Mouse (Mus musculus) left cerebral cortex, postnatal 36 days (tissue): Measurements from ENCODE around the gene Kif3b. TPM values are rescaled to one million over a fixed set of nuclear protein-coding genes. Genes with fewer than 3 reads are reported as not detected.
"Not testable (repeated sequence)": the region's sequence is repeated elsewhere in the genome, so short reads cannot be mapped to it uniquely, and the experiment has no call there.

Experiments used
- DNase-seq, 2 experiments: peaks; one replicate each; pipeline ENCODE4 v3.0.0; 2021 to 2022; ENCODE audit warnings: low spot score in 2 of 2, mixed read lengths in 1 of 2
- intact Hi-C: fragments of 180-260 bp; cut with DNase I; formaldehyde crosslinking; loops from one replicate; pipeline ENCODE4 v1.15.1; 2025
- total RNA-seq, 2 experiments: library from RNA; stranded (reverse); gene quantifications; 2 replicates each; pipeline ENCODE4 v1.2.3; 2021

The Kif3b gene
- total RNA-seq, result 10 to 100 TPM; 56.4 to 58.6 TPM

DNA sequence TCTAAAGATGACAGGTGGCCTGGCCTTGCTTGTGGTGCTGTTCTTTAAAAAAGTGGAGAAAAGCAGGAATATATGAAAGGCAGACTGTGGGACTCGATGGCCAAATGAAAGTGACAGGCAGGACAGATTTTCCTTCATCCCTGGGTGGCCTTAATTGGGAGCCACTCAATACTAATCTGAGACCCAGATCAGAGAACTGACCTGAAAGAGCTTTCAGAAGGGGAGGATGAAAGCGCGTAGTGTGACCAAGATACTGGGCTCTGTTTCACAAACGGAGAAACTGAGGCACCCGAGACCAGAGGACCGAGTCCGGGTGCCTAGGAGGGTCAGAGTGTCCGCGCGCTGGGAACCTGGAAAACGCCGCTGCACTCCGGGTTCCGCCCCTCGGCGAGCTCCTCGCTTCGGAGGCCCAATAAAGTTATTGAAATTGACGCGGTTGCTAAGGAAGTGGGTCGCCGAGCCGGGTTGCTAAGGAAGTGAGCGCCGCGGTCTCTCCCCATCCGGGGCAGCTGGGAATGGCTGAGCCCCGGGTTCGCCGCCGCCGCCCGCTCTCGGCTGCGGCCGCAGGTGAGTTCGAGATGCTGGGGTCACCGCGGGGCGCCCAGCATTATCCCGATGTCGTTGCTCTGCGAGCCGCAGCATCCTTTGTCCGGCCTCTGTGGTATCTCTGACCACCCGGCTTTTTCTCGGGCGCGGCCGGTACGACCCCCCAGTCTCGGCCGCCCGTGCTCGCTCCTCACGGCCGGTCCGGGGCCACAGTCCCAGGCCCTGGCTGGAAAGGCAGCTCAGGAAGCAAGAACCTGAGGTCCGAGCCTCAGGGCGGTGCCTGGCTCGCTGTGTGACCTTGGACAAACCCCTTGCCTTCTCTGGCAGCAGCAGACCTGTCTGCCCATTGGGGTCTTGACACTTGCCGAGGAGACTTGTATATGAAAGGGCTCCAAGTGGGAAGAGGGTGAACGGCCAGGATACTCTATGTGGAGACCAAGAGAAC, at the start of gene Kif3b:
Kif3b (plus strand) TSS at position 476 of the 991 bp plus-strand sequence.
- DNase-seq, result peak; percentile 86
- intact Hi-C loops, result no loop called here

DNA sequence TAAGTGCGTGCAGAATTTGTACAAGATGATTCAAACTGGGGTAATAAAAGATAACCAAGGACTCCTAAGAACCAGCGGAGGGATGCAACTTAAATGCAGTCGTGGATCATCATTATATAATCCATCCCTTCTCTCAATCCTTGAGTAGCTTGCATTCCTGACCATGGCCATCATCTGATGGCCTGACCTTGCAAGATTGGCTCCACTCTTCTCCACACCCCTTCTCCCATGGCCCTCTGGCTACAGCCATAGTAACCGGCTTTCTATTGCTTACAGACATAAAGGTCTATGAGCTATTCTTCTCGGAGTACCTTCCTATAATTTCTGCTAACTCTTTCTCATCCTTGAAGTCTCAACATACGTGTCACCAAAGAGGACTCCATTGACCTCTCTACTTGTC, 49.1 kb upstream of the Kif3b start:
- intact Hi-C loops, result loop anchor here (5.0 kb wide), 1 partner anchor 80 kb away; the partner anchor contains the start of gene Tm9sf4
- no peak for DNase-seq

DNA sequence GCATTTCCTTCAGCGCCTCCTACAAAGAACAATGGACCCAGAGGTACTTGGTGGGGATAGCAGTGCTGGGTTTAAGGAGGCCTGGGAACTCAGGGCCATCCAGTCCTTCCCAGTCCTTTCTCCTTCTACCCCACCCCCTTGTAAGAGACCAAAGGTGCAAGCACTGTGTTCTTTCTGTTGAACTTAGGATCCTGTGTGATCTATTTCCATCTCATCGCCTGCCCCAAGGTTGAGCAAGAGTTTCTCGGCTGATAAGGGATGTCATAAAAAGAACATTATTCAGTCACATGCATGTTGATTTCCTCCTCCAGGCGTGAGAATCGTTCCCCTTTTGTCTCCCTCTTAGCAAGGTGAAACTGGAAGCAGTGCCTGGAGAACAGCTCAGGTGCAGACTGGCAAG, 41.5 kb upstream of the Kif3b start:
- no peak for DNase-seq
- intact Hi-C loops, result no loop called here

DNA sequence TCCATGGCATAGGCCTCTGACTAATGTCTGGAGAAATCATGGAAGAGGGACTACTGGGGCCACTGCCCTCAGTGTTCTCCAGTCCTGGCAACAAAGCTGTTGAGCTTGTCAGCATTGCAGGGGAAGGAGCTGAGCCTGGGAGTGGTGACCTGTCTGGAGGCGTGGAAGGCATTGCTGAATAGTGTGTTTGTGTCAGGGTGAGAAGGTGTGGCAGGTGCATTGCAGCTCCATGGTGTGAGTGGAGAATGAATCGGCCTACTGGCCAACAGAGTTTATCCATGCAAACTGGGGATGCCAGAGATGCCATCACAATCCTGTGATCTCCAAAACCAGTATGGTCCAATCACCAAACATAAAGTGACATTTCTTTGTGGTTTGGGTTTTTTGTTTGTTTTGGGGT, 34.6 kb upstream of the Kif3b start:
- intact Hi-C loops, result no loop called here
- no peak for DNase-seq

DNA sequence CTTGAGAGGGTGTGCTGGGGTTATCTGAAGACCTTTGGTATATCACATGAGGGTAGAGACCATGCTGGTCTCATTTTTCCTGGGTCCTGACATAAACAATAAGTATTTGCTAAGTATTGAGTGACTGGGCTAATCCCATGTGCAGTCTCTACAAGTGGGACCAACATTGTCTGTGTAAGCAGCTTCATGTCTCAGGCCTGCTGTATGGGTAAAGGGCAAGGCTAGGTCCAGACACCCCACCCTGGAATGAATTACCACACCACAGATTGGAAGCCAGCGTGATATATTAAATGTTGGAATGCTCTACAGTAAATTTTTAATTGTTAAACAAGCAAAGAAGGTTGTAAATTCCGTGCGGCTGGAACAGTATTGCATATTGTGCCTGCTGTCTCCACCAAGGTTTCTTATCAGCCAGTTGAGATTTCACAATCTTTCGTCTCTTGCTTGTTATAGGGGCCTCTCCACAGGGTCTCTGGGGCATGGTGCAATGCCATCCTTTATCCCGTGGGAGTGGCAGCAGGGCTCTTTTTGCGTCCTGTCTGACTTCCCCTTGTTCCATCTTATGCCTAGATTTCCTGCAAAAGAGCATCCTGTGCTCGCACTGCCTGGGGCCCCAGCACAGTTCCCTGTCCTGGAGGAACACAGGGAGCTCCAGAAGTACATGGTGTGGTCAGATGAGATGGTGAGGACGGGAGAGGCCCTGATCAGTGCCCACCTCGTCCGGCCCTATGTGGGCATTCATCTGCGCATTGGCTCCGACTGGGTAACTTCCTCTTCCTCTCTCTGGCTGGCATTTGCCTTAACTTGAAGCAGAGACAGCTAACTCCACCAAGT, 32.0 kb upstream of the Kif3b start:
- no peak for DNase-seq
- intact Hi-C loops, result no loop called here

DNA sequence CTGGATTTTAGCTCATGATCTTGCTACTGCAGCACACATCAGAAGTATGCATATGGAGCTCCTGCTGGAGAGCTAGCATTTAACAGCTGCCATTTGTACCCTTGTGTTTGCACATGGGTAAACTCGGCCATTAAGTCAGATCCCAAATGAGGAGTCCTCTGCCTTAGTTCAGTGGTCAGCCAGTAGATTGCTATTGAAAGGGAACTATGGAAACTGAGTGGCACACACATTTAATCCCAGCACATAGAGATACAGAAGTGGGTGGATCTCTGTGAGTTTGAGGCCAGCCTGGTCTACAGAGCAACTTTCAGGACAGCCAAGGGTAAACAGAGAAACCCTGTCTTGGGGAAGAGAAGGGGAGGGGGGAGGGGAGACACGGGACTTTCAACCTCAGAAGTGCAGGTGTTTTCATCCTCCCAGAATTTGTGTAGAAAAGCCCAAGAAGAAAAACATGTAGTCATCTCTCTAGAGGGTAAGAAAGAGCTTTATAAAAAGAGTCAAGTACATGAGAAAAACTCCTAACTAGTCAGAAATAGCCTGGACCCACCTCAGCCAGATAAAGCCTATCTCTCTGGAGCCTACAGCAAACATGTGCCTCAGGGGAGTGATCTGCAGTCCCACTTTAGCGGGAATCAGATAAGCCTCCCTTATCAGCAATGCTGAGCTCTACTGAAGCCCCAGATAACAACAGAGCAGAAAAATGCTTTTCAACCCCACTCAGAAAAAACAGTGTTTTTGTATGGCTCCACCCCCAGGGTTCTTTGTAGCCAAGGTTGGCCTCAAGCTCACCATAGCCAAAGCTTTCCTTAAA, 31.1 kb upstream of the Kif3b start:
- intact Hi-C loops, result no loop called here
- DNase-seq, result no peak

DNA sequence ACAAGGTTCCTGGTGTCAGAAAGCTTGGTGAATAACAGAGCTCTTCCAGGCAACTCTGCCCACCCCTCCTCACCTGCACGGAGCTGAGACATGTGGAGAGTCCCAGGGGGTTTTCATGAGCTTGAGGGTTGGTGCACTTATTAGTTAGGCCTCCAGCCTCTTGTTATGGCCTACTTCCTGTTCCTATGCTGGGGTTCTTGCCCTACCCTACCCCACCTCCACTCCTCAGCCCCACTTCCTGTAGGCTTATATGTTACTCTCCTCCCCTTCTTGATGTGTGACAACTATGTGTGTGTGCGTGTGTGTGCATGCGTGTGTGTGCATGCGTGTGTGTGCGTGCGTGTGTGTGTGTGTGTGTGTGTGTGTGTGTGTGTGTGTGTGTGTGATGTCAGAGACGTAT, 28.2 kb upstream of the Kif3b start:
- intact Hi-C loops, result no loop called here
- DNase-seq, result no peak

DNA sequence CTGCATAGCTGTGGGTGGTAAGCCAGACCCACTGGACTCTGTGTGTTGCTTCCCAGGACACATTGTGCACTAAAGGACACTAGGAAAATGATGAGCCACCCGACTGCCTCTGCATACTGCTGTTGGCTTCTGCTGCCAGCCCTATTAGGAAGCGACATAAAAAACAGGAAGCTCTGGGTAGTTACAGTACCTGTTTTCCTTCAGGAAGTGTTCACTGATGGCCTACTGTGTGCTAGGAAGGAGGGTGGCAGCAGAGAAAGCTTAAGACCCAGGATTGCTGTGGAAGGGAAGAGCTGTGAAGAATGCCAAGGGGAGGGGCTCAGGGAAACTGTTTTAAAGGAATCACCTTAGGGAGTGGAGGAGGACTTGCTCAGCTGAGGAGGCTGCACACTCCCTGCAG, 23.9 kb upstream of the Kif3b start:
- DNase-seq, result no peak
- intact Hi-C loops, result no loop called here

DNA sequence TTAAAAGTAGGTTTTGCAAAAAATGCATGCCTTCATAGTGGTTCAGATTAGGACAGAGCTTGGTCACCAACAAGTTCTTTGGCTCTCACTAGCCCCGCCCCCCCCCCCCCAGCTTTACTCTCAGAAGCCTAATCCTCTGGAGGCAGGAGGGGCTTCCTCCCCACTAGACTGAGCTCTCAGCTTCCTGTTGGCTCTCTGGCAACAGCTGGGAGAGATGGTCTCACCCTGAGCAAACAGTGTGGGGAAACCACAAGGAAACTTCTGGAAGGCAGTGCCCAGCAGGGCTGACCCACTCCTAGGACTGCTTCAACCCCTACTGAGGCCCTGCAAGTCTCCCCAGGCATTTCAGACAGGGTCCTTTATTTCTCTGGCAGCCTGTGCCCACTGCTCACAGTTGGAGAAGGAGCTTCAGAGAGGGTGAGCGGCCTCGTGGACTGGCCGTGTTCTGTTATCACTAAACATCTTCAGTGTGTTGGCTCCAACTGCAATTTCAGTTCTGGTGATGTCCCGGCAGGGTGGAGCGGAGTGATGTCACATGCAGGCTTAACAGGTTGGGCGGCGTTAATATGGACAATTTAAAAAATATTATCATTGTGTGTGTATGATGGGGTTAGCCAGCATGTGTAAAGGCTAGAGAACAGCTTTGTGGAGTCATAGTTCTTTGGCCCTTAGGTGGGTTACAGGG, 20.8 kb upstream of the Kif3b start:
- DNase-seq, intact Hi-C loops: not testable (repeated sequence)

DNA sequence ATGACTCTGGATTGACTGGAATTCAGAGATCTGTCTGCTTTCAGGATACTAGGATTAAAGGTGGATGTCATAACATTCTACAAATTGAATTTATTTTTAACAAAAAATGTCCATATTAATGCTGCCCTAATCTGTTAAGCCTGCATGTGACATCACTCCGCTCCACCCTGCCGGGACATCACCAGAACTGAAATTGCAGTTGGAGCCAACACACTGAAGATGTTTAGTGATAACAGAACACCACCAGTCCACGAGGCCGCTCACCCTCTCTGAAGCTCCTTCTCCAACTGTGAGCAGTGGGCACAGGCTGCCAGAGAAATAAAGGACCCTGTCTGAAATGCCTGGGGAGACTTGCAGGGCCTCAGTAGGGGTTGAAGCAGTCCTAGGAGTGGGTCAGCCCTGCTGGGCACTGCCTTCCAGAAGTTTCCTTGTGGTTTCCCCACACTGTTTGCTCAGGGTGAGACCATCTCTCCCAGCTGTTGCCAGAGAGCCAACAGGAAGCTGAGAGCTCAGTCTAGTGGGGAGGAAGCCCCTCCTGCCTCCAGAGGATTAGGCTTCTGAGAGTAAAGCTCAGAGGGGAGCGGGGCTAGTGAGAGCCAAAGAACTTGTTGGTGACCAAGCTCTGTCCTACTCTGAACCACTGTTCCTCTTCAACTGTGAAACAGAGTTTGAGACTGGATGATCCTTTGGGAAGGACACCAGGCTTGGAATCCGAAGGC, 16.9 kb upstream of the Kif3b start:
- intact Hi-C loops, DNase-seq: not testable (repeated sequence)

DNA sequence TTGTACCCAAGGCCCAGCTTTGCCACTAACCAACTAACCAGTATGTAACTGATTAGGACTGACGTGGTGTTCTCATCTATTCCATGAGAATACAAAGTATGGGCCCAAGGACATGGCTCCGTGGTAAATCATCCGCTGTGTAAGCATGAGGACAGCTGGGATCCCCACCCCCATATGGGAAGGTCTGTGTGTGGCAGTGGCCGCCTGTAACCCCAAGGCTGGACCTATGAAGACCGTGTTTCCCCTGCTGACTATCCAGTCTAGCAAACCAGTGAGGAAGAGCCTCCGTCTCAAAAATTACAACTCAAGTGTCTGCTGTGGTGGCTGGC, 16.3 kb upstream of the Kif3b start:
- intact Hi-C loops, result no loop called here
- no peak for DNase-seq

DNA sequence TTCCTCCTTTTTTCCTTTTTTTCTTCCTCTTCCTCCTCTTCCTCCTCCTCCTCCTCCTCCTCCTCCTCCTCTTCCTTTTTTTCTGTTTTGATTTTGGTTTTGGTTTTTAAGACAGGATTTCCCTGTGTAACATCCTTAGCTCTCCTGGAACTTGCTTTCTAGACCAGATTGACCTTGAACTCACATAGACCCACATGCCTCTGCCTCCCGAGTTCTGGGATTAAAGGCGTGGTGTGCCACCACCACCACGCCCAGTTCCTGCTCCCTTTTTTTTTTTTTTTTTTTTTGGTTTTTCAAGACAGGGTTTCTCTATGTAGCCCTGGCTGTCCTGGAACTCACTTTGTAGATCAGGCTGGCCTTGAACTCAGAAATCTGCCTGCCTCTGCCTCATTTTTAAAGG, 15.6 kb upstream of the Kif3b start:
- DNase-seq, intact Hi-C loops: not testable (repeated sequence)

DNA sequence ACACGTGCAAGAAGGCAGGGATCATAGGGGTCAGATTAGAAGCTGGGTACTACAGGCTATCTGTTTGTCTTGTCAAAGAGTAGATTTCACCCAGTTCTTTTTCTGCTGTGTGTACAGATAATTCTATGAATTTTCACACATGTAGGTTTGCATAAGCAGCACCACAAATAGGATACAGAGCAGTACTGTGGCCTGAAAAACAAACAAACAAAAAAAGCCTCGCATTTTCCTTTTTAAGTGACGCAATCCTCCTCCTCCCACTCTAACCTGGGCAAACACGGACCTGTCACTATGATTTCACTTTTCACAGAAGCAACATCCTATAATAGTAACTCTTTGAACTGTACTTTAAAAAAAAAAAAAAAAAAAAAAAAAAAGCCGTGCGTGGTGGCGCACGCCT, 14.8 kb upstream of the Kif3b start:
- intact Hi-C loops, result no loop called here
- DNase-seq, result no peak

DNA sequence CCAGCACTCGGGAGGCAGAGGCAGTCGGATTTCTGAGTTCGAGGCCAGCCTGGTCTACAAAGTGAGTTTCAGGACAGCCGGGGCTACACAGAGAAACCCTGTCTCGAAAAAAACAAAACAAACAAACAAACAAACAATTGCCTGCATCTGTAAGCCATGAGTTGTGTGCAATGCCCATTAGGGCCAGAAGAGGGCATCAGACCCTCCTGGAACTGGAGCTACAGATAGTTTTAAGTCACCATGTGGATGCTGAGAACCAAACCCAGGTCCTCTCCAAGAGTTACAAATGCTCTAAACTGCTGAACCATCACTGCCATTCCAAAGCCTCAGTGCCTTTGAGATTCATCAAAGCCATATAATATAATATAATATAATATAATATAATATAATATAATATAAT, 14.4 kb upstream of the Kif3b start:
- intact Hi-C loops, result not testable (repeated sequence)

DNA sequence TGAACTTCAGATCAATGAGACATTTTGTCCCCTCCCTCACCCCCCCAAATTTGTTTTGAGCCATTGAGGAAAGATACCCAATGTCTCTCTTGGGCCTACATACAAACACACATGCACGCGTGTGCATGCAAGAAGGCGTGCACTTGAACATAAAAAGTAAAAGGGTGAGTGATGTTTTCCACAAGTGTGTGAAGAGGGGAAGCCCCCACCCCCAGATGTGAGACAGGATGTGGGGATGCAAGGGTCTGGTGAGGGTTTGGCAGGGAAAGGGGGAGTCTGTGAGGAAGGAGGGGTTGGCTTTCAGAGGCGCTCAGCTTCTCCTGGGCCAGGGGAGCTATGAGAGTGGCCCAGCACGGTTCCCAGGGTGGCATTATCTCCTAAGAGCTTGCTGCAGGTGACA, 12.9 kb upstream of the Kif3b start:
- intact Hi-C loops, result no loop called here
- DNase-seq, result no peak

More for the DNA sequence above, 14.4 kb upstream of the Kif3b start:
- DNase-seq, result not testable (repeated sequence)

DNA sequence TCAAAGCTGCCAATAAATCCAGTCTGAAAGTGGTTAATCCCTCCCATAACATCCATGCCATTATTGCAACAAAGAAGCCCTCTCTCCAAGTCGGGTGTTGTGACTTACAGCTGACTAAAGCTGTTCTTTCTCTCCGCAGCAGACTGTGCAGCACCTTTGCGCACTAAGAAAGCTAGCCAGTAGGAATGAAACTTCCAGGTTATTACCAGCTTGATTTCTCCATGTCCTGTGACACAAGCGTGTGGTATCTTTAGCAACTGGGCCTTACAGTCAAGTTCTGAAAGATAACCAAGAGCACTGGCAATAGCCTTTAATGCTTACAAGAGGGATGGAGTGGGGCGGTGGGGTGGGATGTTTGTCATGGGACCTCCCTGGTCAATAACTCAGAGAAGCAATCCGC, 7.3 kb upstream of the Kif3b start:
- intact Hi-C loops, result no loop called here
- no peak for DNase-seq

DNA sequence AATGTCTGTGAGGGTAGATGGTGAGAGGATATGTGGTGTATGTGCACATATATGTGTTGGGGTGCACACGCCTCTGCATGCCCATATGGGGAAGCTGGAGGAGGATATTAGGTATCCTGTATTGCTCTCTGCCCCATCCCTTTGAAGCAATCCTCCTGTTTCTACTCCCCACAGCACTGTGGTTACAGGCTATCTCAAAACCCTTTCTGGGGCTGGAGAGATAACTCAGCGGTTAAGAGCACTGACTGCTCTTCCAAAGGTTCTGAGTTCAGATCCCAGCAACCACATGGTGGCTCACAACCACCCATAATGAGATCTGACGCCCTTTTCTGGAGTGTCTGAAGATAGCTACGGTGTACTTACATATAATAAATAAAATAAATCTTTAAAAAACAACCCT, 4.7 kb upstream of the Kif3b start:
- no peak for DNase-seq
- intact Hi-C loops, result no loop called here

DNA sequence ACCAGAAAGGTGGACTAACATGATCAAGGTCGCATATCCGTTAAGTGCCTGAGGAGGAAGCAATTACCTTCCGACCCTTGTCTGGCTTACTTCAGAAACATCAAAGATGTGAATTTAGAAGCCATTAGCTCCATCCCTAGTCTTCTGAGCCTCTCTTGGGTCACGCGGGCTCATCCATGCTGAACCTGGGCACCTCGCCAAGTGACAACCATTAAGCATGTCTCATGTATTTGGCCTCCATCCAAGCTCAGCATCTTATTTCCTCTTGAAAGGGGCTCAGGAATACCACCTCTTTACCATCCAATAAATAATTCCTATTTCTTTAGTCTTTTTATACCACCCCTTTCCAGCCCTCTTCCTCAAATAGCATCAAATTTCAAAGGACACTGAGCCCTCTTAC, 3.4 kb upstream of the Kif3b start:
- intact Hi-C loops, result no loop called here
- no peak for DNase-seq
